Mouse (Mus musculus) left cerebral cortex, postnatal 25 days (tissue): ENCODE results near the gene Syt6. TPM values are rescaled to one million over a fixed set of nuclear protein-coding genes. Genes with fewer than 3 reads are reported as not detected.
A peak's percentile ranks its signal among the peaks of the same experiment; 100 is the strongest.
"Not testable (repeated sequence)": the region's sequence is repeated elsewhere in the genome, so short reads cannot be mapped to it uniquely, and the experiment has no call there.

ENCODE experiments used
- DNase-seq, 2 experiments: peaks; one replicate each; pipeline ENCODE4 v3.0.0; 2022; ENCODE audit warnings: low spot score in 2 of 2, mixed read lengths in 1 of 2
- intact Hi-C: fragments of 180-260 bp; cut with DNase I; formaldehyde crosslinking; loops from one replicate; pipeline ENCODE4 v1.15.1; 2025
- total RNA-seq, 2 experiments: library from RNA; stranded (reverse); gene quantifications; 2 replicates each; pipeline ENCODE4 v1.2.3; 2021

Syt6 gene
- total RNA-seq, 2 experiments from 2014 or later: 10.4 to 22.6 TPM

DNA sequence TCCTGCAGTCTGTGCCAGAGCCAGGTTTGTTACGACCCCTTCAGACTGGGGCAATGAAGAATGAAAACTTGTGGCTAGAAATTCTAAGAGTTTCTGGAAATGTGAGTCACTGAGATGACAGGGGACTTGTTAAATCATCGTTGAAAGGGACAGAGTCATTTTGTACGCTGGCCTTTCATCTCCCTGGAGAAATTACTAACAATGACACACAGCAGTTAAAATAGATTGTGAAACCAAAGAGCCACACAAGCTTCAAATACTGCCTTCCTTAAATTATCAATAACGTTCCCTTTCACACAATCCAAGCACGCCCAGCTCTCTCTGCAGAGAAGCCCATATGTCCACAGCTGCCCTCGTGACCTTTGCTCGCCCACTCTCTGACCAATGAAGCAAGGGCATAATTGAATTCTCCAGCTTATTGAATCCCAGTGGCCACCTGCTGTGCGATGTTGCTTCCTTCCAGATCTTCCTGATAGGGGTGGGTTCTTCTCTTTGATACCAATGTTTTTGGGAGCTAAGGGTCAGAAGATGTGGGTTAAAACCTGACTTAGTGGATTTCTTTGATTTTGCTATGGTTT, 65.3 kb downstream of the Syt6 start:
- intact Hi-C loops: no loop called here
- no peak for DNase-seq

DNA sequence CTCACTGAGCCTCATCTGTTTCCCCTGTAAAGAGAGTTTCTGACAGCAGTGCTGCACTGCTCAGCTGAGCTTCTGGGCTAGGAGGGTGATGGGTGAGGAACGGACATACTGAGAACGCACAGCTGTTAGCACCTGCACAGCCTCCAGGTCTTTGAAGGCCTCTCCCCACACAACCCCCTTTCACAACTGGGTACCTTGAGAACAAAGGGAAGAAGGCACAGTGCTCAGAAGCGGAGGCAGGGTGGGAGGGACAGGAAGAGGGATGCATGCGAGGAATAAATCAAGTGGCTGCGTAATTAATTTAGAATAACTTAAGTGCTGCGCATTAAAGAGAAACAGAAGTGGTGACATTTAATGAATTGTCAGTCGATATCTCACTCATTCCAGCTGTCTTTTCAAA, 66.3 kb downstream of the Syt6 start:
- no peak for DNase-seq
- intact Hi-C loops: no loop called here

DNA sequence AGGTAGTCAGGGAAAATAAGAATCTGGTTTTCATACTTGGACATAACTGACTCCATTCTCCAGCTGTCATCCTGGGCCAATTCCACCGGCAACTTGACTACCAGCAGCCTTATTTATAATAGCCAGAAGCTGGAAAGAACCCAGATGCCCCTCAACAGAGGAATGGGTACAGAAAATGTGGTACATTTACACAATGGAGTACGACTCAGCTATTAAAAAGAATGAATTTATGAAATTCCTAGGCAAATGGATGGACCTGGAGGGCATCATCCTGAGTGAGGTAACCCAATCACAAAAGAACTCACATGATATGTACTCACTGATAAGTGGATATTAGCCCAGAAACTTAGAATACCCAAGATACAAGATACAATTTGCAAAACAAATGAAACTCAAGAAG, 70.9 kb downstream of the Syt6 start, which contains the start of gene Atg4a-ps:
TSS of gene Atg4a-ps (minus strand) at position 101 of the 400 bp plus-strand sequence.
- intact Hi-C loops, DNase-seq: not testable (repeated sequence)

DNA sequence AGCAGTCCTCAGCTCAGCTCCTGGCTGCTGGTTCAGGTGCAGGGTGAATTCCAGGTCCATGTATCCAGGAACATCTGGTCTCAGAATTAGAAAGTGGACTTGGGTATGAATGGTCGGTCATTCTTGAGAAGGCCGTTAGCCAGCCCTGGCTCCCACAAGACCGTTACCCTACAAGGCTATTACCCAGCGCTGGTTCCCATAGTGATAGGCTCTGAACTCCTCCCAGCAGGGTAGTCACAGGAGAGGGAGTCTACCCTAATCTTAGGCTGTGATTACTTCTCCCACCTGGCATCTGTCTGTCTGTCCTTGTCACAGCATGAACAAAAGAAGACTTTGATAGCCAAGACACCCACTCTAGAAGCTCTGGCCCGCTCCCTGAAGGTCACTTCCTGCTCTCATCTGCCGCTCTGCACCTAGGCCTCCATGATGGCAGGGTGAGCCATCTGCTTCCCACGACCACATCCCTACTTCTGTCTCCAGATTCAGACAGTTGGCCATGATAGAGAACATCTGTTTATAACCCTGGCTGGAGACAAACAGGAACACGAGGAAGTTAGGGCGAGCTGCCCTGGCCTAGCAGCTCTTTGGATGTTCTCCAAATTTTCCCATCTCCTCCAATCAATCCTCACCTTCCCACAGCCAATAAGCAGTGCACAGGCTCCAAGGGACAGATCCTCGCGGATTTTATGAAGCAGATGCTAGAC, 72.3 kb downstream of the Syt6 start:
- intact Hi-C loops: no loop called here
- DNase-seq: no peak

DNA sequence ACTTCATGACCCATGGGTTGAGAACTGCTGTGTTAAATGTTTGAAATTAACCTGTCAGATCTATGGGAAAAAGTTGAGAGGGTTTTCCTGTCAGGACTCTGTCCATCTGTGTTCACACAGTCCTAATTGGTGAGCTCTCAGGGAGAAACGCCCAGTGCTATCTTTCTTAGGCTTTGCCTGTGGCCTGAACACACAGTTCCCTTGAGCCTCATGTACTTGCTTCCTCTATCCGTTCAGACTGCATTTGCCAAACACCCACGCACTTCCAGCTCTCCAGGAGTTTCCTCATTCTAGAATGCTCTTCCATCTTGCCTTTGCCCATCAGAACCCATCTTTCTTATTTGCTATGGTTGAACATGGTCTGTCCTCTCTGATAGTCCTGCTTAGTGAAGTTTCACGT, 73.5 kb downstream of the Syt6 start:
- intact Hi-C loops: no loop called here
- DNase-seq: no peak

DNA sequence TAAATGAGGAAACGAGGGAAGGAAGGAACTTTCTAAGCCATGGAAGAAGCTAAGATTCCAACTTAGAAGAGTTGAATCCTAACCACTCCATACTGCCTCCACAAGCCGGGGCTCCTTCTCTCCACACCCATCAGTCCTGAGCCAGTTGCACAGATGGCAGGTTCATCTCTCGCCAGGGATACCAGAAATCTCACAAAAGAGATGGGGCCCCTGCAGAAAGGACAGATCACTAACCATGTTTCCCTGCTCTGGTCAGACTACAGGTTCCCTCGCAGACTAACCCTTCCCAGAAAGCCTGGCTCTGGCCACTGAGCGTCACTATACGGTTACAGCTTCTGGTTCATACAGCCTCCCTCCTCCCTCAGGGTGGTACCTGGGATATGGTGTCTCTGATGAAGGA, 74.7 kb downstream of the Syt6 start:
- intact Hi-C loops: no loop called here
- no peak for DNase-seq

DNA sequence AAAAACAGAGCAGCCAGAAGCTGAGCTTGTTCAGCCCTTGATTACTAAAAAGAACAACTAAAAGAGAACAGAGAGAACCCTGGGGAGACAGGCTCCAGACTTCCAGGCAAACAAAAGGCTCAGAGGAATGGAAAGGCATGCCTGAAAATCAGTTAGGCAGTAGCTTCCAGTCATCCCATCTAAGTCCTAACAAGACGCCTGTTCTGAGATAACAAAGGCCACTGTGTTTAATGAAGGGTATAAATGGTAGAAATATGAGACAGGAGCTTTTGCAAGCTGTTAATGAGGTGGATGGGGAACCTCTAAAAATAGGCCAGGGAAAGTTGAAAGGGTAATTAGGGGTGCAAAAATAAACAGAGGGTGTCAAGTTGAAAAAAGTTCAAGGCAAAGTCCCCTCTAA, 75.4 kb downstream of the Syt6 start:
- no peak for DNase-seq
- intact Hi-C loops: no loop called here

DNA sequence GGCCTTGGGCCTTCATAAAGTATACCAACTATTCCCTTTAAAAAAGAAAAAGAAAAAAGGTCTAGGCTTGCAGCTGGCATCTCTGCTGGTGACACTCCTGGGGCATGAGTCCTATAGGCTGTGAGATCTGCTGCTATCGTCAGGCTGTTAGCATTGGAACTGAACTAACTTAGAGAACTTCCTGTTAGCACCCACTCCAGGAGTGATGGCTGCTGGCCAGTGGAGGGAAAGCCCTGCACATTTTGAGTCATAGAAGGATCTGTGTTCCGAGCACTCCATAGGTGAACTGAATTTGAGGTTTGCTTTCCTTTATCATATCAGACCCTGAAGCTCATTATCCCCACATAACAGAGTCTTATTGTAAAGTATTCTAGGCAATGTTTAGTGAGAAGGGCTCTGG, 85.0 kb downstream of the Syt6 start:
- intact Hi-C loops: no loop called here
- peak in 1 of 2 experiments; percentile 74 for DNase-seq

DNA sequence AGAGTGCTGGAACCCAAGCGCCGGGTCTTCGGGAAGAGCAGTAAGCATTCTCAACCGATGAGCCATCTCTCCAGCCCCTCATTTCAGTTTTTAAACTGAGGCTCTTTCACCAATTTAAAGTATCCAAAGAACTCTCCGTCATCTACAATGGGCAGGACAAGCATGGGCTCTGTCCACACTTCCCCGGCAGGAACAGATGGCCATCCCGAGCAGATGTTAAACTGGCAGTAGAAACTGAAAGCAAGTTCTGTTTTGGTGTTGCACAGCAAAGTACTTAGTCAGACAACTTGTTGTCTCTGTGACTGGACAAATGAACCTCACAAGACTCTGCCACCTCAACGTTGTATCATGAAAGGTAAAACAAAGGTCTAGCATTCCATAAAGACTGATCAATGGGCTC, 86.7 kb downstream of the Syt6 start:
- peak in 1 of 2 experiments; percentile 58 for DNase-seq
- intact Hi-C loops: no loop called here

DNA sequence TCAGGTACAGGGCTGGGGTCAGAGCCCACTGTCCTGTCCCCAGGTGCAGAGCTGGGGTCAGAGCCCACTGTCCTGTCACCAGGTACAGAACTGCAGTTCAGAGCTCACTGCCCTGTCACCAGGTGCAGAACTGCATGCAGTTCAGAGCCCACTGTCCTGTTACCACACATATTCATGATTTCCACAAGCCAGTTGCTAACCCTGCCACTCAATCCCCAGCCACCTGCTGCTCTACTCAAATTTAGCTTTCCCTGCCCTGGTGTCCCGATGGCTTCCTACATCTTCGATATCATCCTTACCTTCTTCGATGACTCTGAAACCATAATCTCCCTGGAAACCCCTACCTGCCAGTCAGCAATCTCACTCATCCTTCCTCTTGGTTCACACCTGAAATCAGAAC, 88.4 kb downstream of the Syt6 start:
- intact Hi-C loops: no loop called here
- DNase-seq: no peak

DNA sequence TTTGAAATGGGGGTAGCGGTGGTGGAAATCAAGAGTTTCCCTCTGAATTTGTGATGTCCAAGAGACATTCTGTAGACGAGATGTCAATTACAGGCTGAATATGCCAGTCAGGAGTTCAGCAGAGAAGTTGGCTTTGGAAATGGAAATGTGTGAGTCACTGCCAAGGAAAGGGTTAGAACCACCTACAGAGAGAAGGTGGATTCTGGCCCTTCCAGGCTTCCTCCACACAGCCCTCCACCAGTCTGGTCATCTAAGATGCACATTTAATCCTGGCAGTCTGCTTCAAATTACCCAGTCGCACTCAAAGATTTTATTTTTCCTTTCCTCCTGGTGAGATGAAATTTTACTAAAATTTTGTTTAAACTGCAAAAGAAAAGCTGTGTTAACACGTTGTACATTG, 97.1 kb downstream of the Syt6 start:
- peak in 1 of 2 experiments; percentile 34 for DNase-seq
- intact Hi-C loops: no loop called here

DNA sequence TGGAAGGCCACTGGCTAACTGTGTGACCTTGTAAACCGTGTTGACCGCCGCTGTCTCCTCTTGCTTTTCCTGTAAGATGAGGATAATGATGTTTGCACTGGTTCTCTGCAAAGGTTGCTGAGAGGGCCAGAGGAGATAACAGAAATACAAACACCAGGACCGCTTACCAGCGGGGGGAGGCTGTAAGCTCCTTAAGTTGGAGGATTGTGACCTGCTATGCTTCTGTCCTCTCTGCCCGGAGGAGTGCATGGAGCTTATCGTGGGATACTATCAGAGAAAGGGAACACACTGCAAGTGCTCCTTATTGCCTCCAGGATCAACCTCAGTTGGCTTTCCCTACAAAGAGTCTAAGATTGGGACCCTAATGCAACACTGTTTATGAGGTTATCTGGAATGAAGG, 97.7 kb downstream of the Syt6 start:
- no peak for DNase-seq
- intact Hi-C loops: no loop called here

DNA sequence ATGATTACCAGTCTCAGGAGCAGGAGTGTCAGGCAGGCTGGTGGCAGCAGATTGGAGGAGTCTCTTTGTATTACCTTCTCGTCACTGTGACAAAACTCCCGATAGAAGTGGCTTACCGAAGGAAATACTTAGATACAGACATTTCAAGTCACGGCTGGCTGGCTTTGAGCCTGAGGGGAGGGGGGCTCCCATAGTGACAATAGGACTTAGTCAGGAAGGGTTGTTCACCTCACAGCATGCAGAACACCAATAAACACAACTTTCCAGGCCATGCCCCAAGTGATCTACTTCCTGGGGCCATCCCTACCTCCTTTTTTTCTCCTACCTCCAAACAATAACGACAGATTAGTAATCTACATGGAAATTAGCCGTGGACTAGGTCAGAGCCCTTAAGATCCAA, 103.8 kb downstream of the Syt6 start:
- intact Hi-C loops: no loop called here
- no peak for DNase-seq

DNA sequence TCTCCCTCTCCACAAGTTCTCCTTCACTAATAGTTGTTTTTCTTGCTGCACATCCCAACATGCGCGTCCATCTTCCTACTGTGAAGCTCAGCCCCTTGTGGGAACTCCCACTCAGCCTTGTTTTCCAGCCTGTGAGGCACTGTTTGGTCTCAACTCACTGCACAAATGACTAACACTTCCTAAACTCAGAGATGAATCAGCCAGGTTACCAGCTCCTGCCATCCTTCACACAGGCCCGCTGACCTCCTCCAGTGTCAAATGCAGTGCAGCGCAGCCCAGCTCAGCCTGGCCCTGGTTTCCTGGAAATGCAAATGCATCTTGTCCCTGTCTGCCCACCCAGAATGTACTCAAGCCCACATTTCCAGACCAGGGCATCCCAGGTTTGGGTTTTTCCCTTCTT, 107.4 kb downstream of the Syt6 start:
- peak; percentile 18 to 63 for DNase-seq
- intact Hi-C loops: no loop called here

DNA sequence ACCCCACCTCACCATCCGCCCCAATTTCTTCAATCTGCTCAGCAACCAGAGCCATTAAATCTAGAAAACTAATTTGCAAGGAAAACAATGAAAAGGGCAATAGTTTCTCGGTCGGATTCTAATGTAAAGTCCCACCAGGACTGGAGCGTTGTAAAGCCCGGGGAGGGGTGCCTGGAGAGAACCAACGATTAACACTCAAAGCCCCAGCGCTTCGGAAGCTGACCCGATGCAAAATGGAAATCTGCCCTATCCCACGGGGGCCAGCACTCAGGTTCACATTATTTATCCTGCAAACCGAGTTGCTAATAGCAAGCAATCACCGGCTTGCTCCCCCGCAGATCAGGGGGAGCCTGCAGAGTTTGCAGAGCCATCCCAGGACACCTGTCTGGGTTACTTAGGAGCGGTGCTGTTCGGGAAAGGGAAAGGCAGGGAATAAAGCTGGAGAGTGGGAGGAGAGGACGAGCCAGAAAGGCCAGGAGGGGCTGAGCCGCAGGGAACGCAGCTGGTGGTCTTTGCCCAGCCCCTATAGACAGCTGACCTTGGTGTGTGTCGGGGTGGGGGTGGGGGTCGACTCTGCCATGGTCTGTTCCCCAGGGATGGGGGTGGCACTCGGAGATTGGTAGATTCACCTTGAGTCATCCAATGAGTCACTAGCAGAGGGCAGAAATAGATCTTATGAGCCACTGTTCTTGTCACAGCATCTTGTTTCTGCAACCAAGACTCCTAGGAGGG, 108.4 kb downstream of the Syt6 start:
- intact Hi-C loops: no loop called here
- DNase-seq: peak; percentile 32 to 86

DNA sequence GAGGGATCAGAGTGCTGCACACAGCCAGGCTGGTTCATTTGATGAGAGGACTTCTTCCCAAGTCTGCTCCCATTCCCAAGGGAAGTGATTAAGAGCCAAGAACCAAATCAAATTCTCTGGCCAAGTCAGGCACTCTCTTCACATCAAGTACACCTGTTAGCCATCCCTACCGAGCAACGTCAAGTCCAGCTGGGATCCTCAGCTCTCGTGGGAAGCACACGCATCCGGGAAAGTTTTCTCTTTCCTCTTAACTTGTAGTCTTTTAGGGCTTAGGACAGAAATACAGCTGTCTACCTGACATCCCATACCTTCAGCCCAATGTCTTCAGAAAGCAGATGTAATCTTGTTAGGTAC, 108.9 kb downstream of the Syt6 start:
- DNase-seq: no peak
- intact Hi-C loops: no loop called here

DNA sequence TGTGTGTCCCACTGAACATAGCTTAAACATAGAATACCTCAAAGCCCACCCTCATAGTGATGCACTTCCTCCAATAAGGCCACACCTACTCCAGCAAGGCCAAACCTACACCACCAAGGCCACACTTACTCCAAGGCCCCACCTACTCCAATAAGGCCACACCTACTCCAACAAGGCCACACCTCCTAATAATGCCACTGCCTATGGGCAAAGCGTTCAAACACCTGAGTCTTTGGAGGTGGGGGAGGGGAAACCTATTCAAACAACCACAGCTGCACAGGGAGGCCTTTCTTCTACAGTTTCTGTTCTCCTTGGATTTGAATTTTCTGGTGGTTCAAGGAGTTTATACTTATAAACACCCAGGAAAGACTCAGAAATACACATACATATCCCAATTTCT, 114.0 kb downstream of the Syt6 start:
- intact Hi-C loops: no loop called here
- no peak for DNase-seq

DNA sequence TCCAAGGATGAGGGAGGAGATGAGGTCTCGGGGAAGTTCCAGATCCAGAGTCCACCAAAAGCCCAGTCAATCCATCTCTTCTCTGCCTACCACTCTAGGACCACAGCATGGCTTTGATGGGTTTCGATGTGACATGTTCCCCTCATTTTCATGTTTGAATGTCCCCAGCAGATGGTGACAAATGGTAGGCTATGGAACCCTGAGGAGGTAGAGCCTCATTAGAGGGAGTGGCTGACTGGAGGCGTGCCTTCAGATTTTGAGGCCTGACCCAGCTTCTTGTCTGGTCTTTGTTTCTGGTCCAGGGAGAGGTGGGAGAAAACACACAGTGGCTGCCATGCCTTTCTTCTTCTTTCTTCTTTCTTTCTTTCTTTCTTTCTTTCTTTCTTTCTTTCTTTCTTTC, 115.5 kb downstream of the Syt6 start:
- DNase-seq: no peak
- intact Hi-C loops: no loop called here
